Mouse (Mus musculus): Measurements from ENCODE around the gene Vav3. TPM values are rescaled to one million over a fixed set of nuclear protein-coding genes. Genes with fewer than 3 reads are reported as not detected.

Vav3 gene
- total RNA-seq, 2 experiments from 2014 or later, result 0.94 to 2.6 TPM

- H3K27ac ChIP-seq, result no peak overlapping the region
- no peak overlapping the region for H3K4me3 ChIP-seq
- DNase-seq, result no peak
- TF ChIP-seq CTCF (IDR thresholded peaks at IDR 0.05), result no peak
- intact Hi-C loops (cut with DNase I), result no loop called here
These were observed 260.4 kb downstream of the Vav3 start for GRCm38 (mm10) chr3:109600699-109601451.

DNA sequence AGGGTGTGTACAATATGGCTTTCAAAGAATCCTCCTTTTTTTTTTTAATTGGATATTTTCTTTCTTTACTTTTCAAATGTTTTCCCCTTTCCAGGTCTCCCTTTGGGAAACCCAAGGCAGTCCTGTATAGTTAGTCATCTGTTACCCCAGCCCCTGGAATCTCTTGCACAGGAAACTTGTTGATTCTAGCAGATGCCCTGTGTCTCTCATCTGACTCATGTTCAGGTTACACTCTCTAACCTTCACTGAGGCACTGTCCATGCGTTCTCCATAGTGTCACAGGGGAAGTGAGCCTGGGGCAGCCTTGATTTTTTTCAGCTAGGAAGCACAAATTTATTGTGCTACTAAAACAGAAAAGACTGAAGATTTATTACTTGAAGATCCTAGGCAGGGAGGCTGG is 262.3 kb downstream of the Vav3 start:
- Histone ChIP-seq H3K27ac (no peak overlapping the region), H3K4me3 (no peak overlapping the region)
- intact Hi-C loops (cut with DNase I), result no loop called here
- DNase-seq, result no peak
- no peak for TF ChIP-seq CTCF (IDR thresholded peaks at IDR 0.05)

DNA sequence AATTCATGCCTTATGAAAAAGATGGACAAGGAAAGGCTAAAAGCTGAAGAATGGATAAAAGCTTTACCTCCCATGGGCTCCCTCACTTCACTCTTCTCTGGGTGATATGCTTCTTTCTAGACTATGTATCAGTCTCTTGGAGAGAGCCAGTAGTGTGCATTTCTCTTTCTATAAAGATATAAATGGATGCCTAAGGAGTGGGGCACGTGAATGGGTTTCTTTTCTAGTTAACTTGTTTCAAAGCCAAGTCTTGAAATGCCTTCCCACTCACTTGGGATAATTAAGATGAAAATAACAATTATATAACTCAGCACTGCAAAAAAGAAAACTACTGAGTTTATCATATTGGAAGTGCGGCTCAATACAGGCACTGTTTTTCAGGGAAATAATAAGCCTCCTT is 265.7 kb downstream of the Vav3 start:
- TF ChIP-seq CTCF (IDR thresholded peaks at IDR 0.05), result no peak
- H3K4me3 ChIP-seq, result no peak overlapping the region
- intact Hi-C loops (cut with DNase I), result no loop called here
- H3K27ac ChIP-seq, result no peak overlapping the region
- no peak for DNase-seq

GRCm38 (mm10) chr3:109621721-109622120 is 281.3 kb downstream of the Vav3 start:
- DNase-seq, result no peak
- H3K4me3 ChIP-seq, result no peak overlapping the region
- no peak overlapping the region for H3K27ac ChIP-seq
- no peak for TF ChIP-seq CTCF (IDR thresholded peaks at IDR 0.05)
- intact Hi-C loops (cut with DNase I), result no loop called here

GRCm38 (mm10) chr3:109622361-109622760 is 281.9 kb downstream of the Vav3 start:
- intact Hi-C loops (cut with DNase I), result no loop called here
- no peak for TF ChIP-seq CTCF (IDR thresholded peaks at IDR 0.05)
- DNase-seq, result no peak

DNA sequence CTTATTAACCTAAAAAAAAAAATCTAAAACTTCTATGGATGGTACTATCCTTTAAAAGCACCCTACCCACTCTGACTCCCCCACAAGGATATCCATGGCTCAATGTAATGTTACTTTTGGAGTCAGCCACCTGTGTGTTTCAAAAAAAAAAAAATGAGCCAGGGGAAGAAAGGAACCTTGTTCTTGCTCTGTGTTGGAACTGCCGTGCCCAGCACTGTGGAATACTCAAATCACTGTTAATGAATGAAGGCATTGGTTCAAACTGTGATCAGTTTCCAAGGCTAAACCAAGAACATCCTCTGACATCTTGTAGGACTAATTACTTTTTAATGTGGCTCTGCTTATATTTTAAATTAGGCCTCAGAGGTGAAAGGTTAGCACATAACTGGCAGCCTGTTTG is 282.4 kb downstream of the Vav3 start:
- TF ChIP-seq CTCF (IDR thresholded peaks at IDR 0.05), result no peak
- DNase-seq, result no peak
- no peak overlapping the region for H3K4me3 ChIP-seq
- no peak overlapping the region for H3K27ac ChIP-seq
- intact Hi-C loops (cut with DNase I), result no loop called here

More at GRCm38 (mm10) chr3:109622361-109622760, 281.9 kb downstream of the Vav3 start:
- Histone ChIP-seq H3K4me3 (no peak overlapping the region), H3K27ac (no peak overlapping the region)

- Histone ChIP-seq H3K4me3 (no peak overlapping the region), H3K27ac (no peak overlapping the region)
- intact Hi-C loops (cut with DNase I), result no loop called here
- no peak for TF ChIP-seq CTCF (IDR thresholded peaks at IDR 0.05)
- DNase-seq, result no peak
These were observed 283.3 kb downstream of the Vav3 start for GRCm38 (mm10) chr3:109623770-109624169.

DNA sequence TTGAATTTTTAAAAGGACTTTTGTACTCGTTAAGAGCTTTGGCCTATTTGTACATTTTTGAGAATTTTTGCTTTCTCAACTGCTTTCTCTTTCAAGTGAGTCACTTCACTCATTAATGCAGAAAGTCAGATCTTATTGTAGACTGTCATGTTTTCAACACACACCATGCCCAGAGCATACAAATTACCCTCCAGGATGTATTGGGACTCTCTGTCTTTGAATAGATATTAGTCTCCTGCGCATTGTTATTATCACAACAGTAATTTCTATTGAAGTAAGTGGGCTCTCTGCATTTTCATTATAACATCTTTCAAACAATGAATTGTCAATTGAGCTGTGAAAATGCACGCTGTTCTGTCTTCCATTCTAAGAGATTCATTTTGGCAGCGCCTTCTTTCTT is 295.6 kb downstream of the Vav3 start:
- TF ChIP-seq CTCF (IDR thresholded peaks at IDR 0.05), result no peak
- Histone ChIP-seq H3K4me3 (no peak overlapping the region), H3K27ac (no peak overlapping the region)
- intact Hi-C loops (cut with DNase I), result no loop called here
- DNase-seq, result no peak

DNA sequence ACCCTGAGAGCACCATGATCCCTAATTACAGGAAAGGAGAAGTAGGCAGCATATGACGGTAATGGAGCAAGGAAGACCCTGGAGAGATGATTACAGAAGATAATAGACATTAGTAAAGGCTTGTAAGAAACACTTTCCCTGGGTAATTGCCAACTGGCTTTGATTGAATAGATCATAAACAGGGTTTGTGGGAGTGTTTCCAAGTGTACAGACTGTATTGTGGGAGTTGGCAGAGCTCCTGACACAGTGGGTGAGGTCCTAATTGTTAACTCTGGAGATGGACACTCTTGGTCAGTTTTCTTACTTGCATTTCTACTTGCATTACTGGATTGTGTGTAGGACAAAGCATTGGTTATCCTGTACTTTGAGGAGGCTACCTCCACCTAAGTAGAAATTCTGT is 298.9 kb downstream of the Vav3 start:
- no peak overlapping the region for H3K4me3 ChIP-seq
- intact Hi-C loops (cut with DNase I), result no loop called here
- TF ChIP-seq CTCF (IDR thresholded peaks at IDR 0.05), result no peak
- H3K27ac ChIP-seq, result no peak overlapping the region
- DNase-seq, result no peak

DNA sequence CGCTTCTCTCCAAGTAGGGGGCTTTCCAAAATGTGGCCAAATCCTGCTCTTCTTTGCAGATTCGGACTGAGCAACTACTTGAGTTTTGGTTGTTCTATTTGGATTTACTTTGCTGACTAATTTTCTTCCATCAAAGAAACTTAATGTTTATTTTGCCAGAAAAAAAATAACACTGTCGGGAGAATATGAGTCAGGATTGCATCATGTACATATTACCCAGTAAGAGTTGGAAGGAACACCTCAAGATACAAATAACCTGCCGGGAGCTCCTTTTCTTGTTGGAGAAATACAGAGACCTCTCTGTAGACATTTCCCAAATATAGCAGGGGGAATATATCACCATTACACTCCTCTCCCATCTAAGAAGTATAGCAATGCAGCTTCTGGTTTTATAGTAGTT is 300.3 kb downstream of the Vav3 start:
- intact Hi-C loops (cut with DNase I), result no loop called here
- Histone ChIP-seq H3K4me3 (no peak overlapping the region), H3K27ac (no peak overlapping the region)
- DNase-seq, result no peak
- no peak for TF ChIP-seq CTCF (IDR thresholded peaks at IDR 0.05)

- DNase-seq, result no peak
- no peak for TF ChIP-seq CTCF (IDR thresholded peaks at IDR 0.05)
- intact Hi-C loops (cut with DNase I), result no loop called here
- Histone ChIP-seq H3K4me3 (no peak overlapping the region), H3K27ac (no peak overlapping the region)
These were observed 307.8 kb downstream of the Vav3 start for GRCm38 (mm10) chr3:109648242-109648641.

DNA sequence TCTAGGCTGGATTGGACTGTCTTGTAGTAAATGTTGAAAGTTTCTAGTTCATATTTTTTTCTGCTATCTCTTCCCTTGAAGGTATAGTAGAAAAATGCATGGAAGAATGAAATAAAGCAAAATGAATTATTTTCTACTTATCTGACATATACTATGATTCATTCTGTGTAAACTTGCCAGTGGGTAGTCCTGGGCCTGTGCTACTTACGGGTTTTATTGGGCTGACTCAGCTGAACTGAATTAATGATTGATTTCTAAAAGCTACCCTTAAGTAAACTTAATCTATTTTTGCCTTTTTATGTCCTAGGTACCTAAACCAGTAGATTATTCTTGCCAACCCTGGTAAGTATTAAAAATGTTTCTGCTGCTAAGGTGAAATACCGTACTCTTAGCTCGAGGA is 311.0 kb downstream of the Vav3 start:
- no peak for TF ChIP-seq CTCF (IDR thresholded peaks at IDR 0.05)
- intact Hi-C loops (cut with DNase I), result no loop called here
- no peak overlapping the region for H3K4me3 ChIP-seq
- H3K27ac ChIP-seq, result no peak overlapping the region
- DNase-seq, result no peak

- no peak for TF ChIP-seq CTCF (IDR thresholded peaks at IDR 0.05)
- no peak for DNase-seq
- Histone ChIP-seq H3K27ac (no peak overlapping the region), H3K4me3 (no peak overlapping the region)
- intact Hi-C loops (cut with DNase I), result no loop called here
These were observed 312.6 kb downstream of the Vav3 start for GRCm38 (mm10) chr3:109652860-109653631.

All from gastrocnemius, adult 2 months (tissue).